Mouse (Mus musculus): Measurements from ENCODE around the gene Atg13. TPM values are rescaled to one million over a fixed set of nuclear protein-coding genes. Genes with fewer than 3 reads are reported as not detected.
A peak's percentile ranks its signal among the peaks of the same experiment; 100 is the strongest.

The Atg13 gene
- polyA plus RNA-seq, 1 experiment from 2014 or later = 14.7 TPM

GRCm38 (mm10) chr2:91723382-91723781, 13.0 kb upstream of the Atg13 start:
- Histone ChIP-seq H3K9ac (no peak overlapping the region), H3K9me3 (replicated peaks) (no peaks in the 10 kb centered on the region), H3K36me3 (peaks cover 10% of the 10 kb centered on the region), H3K27me3 (replicated peaks) (no peaks in the 10 kb centered on the region), H3K27ac (0 out of 2 replicates have a peak overlapping the region, but pooled peaks have one; percentile 10), H3K4me1 (peaks cover 19% of the 10 kb centered on the region), H3K4me3 (no peak overlapping the region), H3K4me2 (no peak overlapping the region)
- ATAC-seq = no peak
- 75% methylated on average over 4 of the region's 4 CpGs for WGBS (ENCODE audit: insufficient replicate concordance)

GRCm38 (mm10) chr2:91718276-91718675, 7.9 kb upstream of the Atg13 start:
- ATAC-seq = no peak
- no peak overlapping the region for H3K4me3 ChIP-seq
- H3K27ac ChIP-seq = no peak overlapping the region
- H3K9ac ChIP-seq = no peak overlapping the region
- no peaks in the 10 kb centered on the region for H3K9me3 ChIP-seq (replicated peaks)
- peaks cover 18% of the 10 kb centered on the region for H3K36me3 ChIP-seq
- no peaks in the 10 kb centered on the region for H3K4me1 ChIP-seq
- WGBS (ENCODE audit: insufficient replicate concordance) = 72% methylated on average over 6 of the region's 6 CpGs
- H3K4me2 ChIP-seq = no peak overlapping the region
- no peaks in the 10 kb centered on the region for H3K27me3 ChIP-seq (replicated peaks)

DNA sequence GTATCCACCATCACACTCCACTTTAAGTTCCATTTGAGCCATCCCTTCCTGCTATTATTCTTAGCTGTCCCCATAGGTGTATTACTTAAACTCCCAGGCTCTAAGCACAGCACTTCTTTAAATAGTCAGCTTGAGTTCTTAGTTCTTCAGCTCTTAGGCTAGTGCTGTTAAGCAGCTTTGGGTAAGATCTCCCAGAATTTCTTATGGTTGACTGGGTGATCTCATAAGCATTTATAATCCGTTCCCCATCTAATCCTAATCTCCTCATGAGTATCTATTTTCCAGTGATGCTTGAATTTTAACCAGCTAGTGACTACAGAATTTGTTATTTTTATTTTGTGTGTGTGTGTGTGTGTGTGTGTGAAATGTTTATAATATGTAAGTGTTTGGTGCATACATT, 4.5 kb upstream of the Atg13 start:
- Histone ChIP-seq H3K27me3 (replicated peaks) (no peaks in the 10 kb centered on the region), H3K9me3 (replicated peaks) (no peaks in the 10 kb centered on the region), H3K9ac (no peak overlapping the region), H3K4me1 (peaks cover 14% of the 10 kb centered on the region), H3K36me3 (peaks cover 8% of the 10 kb centered on the region; the same call in 1 of the 2 replicates), H3K27ac (no peak overlapping the region), H3K4me3 (no peak overlapping the region), H3K4me2 (no peak overlapping the region)
- 71% methylated on average over 1 of the region's 1 CpGs for WGBS (ENCODE audit: insufficient replicate concordance)
- no peak for ATAC-seq

DNA sequence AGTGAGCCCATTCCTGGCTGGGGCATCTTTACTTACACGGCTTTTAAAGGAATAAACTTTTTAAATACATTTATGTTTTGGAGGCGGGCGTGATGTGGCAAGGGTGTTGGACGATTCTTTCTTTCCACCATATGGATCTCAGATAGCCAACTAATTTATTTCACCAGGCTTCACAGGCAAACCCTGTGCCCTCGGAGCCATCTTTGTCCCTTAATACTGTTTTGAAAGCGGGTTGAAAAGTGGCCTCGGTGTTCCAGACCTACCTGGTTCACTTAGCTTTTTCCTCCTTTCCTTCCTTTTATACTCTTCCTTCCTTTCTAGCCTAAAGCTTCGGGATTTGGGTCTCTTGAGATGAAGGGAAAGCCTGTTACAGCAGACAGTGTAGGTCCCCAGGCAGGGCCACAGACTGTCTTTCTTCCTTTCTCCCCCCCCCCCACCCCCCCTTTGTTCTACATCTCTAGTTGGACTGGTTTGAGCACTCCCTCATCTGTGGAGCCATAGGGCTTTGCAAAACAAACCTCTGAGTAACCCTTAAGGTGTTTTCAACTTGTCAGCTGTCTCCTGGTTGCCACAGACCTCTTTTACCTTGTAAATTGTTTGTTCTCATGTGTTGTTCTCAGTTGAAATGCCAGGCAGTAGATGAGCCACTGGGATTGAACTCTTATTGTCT, 1.0 kb upstream of the Atg13 start:
- Histone ChIP-seq H3K27me3 (replicated peaks) (no peaks in the 10 kb centered on the region), H3K4me2 (peak overlapping the region; percentile 87), H3K4me1 (peaks cover 24% of the 10 kb centered on the region), H3K9ac (peak overlapping the region; percentile 83), H3K27ac (peak overlapping the region; percentile 89), H3K9me3 (replicated peaks) (no peaks in the 10 kb centered on the region), H3K4me3 (peak overlapping the region; percentile 97), H3K36me3 (peaks cover 7% of the 10 kb centered on the region; the same call in 1 of the 2 replicates)
- no peak for ATAC-seq
- WGBS (ENCODE audit: insufficient replicate concordance) = 1% methylated on average over 8 of the region's 8 CpGs

DNA sequence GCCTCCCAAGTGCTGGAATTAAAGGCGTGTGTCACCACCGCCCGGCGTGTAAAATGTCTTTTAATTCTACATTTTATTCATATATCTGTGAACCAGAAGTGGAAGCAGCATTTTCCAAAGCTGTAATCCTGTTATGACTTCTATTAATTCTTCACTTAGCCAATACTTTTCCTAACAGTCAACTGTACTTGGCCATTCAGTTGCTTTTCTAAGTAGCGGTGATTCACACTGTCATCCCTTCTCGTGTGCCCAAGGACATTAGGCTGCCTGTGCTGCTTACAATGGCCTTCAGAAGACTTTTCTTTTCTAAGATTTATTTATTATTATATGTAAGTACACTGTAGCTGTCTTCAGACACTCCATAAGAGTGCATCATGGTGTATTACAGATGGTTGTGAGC, 2.0 kb downstream of the Atg13 start:
- H3K9ac ChIP-seq = no peak overlapping the region
- ATAC-seq = no peak
- H3K27me3 ChIP-seq (replicated peaks) = no peaks in the 10 kb centered on the region
- H3K36me3 ChIP-seq = no peaks in the 10 kb centered on the region; the same call in 1 of the 2 replicates
- WGBS (ENCODE audit: insufficient replicate concordance) = 89% methylated on average over 6 of the region's 6 CpGs
- H3K4me3 ChIP-seq = no peak overlapping the region
- no peak overlapping the region for H3K27ac ChIP-seq
- H3K4me2 ChIP-seq = no peak overlapping the region
- no peaks in the 10 kb centered on the region for H3K9me3 ChIP-seq (replicated peaks)
- H3K4me1 ChIP-seq = peaks cover 24% of the 10 kb centered on the region

GRCm38 (mm10) chr2:91706456-91706855, 3.9 kb downstream of the Atg13 start:
- Histone ChIP-seq H3K4me3 (no peak overlapping the region), H3K4me2 (no peak overlapping the region), H3K9ac (no peak overlapping the region), H3K36me3 (no peaks in the 10 kb centered on the region), H3K4me1 (peaks cover 13% of the 10 kb centered on the region), H3K27me3 (replicated peaks) (no peaks in the 10 kb centered on the region), H3K9me3 (replicated peaks) (no peaks in the 10 kb centered on the region), H3K27ac (no peak overlapping the region)
- no peak for ATAC-seq

GRCm38 (mm10) chr2:91705736-91706135, 4.6 kb downstream of the Atg13 start:
- Histone ChIP-seq H3K9me3 (replicated peaks) (no peaks in the 10 kb centered on the region), H3K4me3 (no peak overlapping the region), H3K27me3 (replicated peaks) (no peaks in the 10 kb centered on the region), H3K36me3 (no peaks in the 10 kb centered on the region), H3K27ac (no peak overlapping the region), H3K4me2 (no peak overlapping the region), H3K4me1 (peaks cover 10% of the 10 kb centered on the region), H3K9ac (no peak overlapping the region)
- ATAC-seq = no peak
- 68% methylated on average over 6 of the region's 6 CpGs for WGBS (ENCODE audit: insufficient replicate concordance)

- Histone ChIP-seq H3K27ac (no peak overlapping the region), H3K9me3 (replicated peaks) (no peaks in the 10 kb centered on the region), H3K9ac (no peak overlapping the region), H3K4me3 (no peak overlapping the region), H3K36me3 (no peaks in the 10 kb centered on the region), H3K4me1 (no peaks in the 10 kb centered on the region), H3K27me3 (replicated peaks) (no peaks in the 10 kb centered on the region), H3K4me2 (no peak overlapping the region)
- WGBS (ENCODE audit: insufficient replicate concordance) = 95% methylated on average over 2 of the region's 2 CpGs
- ATAC-seq = no peak
Observed at GRCm38 (mm10) chr2:91701366-91701765, 9.0 kb downstream of the Atg13 start.

DNA sequence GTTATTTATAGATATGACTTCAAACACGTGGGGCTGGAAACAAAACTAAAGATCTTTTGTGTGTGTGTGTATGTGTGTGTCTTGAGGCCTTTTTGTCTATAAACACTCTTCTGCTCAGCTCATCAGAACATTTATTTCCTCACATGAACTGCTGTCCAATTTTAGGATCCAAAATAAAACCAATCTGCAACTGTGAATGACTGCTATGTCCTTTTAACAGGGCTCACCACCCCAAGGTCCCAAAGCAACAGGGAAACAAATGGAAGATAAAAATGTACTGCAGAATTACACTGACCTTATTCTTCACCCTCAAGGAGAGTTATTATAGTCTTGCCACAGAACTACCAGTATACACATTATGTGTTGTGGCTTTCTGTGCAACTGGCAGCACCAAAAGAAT, 11.2 kb downstream of the Atg13 start:
- ATAC-seq = no peak
- no peak overlapping the region for H3K4me3 ChIP-seq
- 66% methylated on average over 1 of the region's 1 CpGs for WGBS (ENCODE audit: insufficient replicate concordance)
- H3K4me1 ChIP-seq = no peaks in the 10 kb centered on the region
- no peak overlapping the region for H3K27ac ChIP-seq
- H3K4me2 ChIP-seq = no peak overlapping the region
- peaks cover 10% of the 10 kb centered on the region for H3K36me3 ChIP-seq
- no peak overlapping the region for H3K9ac ChIP-seq
- no peaks in the 10 kb centered on the region for H3K27me3 ChIP-seq (replicated peaks)
- no peaks in the 10 kb centered on the region for H3K9me3 ChIP-seq (replicated peaks)

- H3K4me2 ChIP-seq = no peak overlapping the region
- no peaks in the 10 kb centered on the region for H3K4me1 ChIP-seq
- WGBS (ENCODE audit: insufficient replicate concordance) = 61% methylated on average over 1 of the region's 1 CpGs
- H3K27ac ChIP-seq = no peak overlapping the region
- H3K27me3 ChIP-seq (replicated peaks) = no peaks in the 10 kb centered on the region
- H3K36me3 ChIP-seq = peaks cover 30% of the 10 kb centered on the region
- no peak overlapping the region for H3K4me3 ChIP-seq
- no peak overlapping the region for H3K9ac ChIP-seq
- H3K9me3 ChIP-seq (replicated peaks) = no peaks in the 10 kb centered on the region
- no peak for ATAC-seq
Observed at GRCm38 (mm10) chr2:91696225-91696590, 14.2 kb downstream of the Atg13 start.

- Histone ChIP-seq H3K36me3 (peaks cover 31% of the 10 kb centered on the region), H3K4me2 (no peak overlapping the region), H3K27ac (no peak overlapping the region), H3K4me3 (no peak overlapping the region), H3K9me3 (replicated peaks) (no peaks in the 10 kb centered on the region), H3K4me1 (no peaks in the 10 kb centered on the region), H3K27me3 (replicated peaks) (no peaks in the 10 kb centered on the region), H3K9ac (no peak overlapping the region)
- WGBS (ENCODE audit: insufficient replicate concordance) = 81% methylated on average over 10 of the region's 10 CpGs
- no peak for ATAC-seq
Observed at GRCm38 (mm10) chr2:91695436-91696224, 14.7 kb downstream of the Atg13 start.

DNA sequence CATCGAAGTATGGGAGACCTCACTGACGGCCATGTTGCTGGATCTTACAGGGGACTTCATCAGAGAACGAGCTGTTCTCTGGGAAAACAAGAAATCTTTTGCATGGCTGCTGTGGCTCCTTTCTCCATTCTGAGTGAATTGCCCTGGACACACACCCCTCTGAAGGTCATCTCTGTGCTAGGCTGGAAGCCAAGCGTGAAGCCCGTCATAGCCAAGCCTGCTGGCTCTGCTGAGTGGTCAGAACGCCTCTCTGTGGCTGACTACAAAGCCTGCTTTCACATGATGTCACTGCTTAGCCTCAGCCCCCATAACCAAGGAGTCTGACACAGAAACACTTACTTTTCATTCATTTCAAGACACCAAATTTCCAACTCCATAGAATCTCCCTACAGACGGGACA, 20.9 kb downstream of the Atg13 start:
- H3K4me3 ChIP-seq = no peak overlapping the region

More for the DNA sequence above, 20.9 kb downstream of the Atg13 start:
- Histone ChIP-seq H3K4me1 (no peaks in the 10 kb centered on the region), H3K9me3 (replicated peaks) (no peaks in the 10 kb centered on the region), H3K36me3 (peaks cover 69% of the 10 kb centered on the region), H3K4me2 (no peak overlapping the region), H3K27ac (no peak overlapping the region), H3K27me3 (replicated peaks) (no peaks in the 10 kb centered on the region), H3K9ac (no peak overlapping the region)
- WGBS (ENCODE audit: insufficient replicate concordance) = 84% methylated on average over 7 of the region's 7 CpGs
- no peak for ATAC-seq
